Mouse (Mus musculus) heart, postnatal 0 days (tissue): ENCODE measurements around the gene Syn3. TPM values are rescaled to one million over a fixed set of nuclear protein-coding genes. Genes with fewer than 3 reads are reported as not detected.
A peak's percentile ranks its signal among the peaks of the same experiment; 100 is the strongest.

ENCODE experiments used
- ATAC-seq: fragments of 200-750 bp; cut with Nextera tagmentation; 2 replicates; pipeline ENCODE4 v1.8.0; 2017; ENCODE audit warnings: low read depth, moderate number of reproducible peaks, moderate library complexity; ENCODE audit not compliant: insufficient read depth
- DNase-seq: peaks from one replicate; pipeline ENCODE4 v3.0.0-alpha.2; 2016; ENCODE audit warnings: low spot score
- H3K27ac ChIP-seq: fragments of 300-500 bp; sonication (generic); 2 replicates; pipeline ENCODE4 v1.5.1; 2014; ENCODE audit warnings: low read depth, mild to moderate bottlenecking
- H3K27me3 ChIP-seq: fragments of 300-500 bp; sonication (generic); 2 replicates; pipeline ENCODE4 v1.6.1; 2014; ENCODE audit warnings: low read length, mixed read lengths; ENCODE audit not compliant: control insufficient read depth, insufficient read depth
- H3K36me3 ChIP-seq: fragments of 300-500 bp; sonication (generic); replicated peaks from 2 replicates; pipeline ENCODE4 v1.6.1; 2014; ENCODE audit warnings: low read length, mixed read lengths; ENCODE audit not compliant: control insufficient read depth, insufficient read depth
- H3K4me1 ChIP-seq: fragments of 300-500 bp; sonication (generic); 2 replicates; pipeline ENCODE4 v1.6.1; 2014; ENCODE audit warnings: antibody characterized with exemption; ENCODE audit not compliant: control insufficient read depth, insufficient read depth
- H3K4me2 ChIP-seq: fragments of 300-500 bp; sonication (generic); 2 replicates; pipeline ENCODE4 v1.6.1; 2014; ENCODE audit warnings: low read depth, mild to moderate bottlenecking, low read length, moderate library complexity
- H3K4me3 ChIP-seq: fragments of 300-500 bp; sonication (generic); 2 replicates; pipeline ENCODE4 v1.5.1; 2014; ENCODE audit warnings: low read depth, low read length
- H3K9ac ChIP-seq: fragments of 300-500 bp; sonication (generic); replicated peaks from 2 replicates; pipeline ENCODE4 v1.6.1; 2014; ENCODE audit warnings: low read depth, low read length, mixed read lengths
- H3K9me3 ChIP-seq: fragments of 300-500 bp; sonication (generic); replicated peaks from 2 replicates; pipeline ENCODE4 v1.6.1; 2016; ENCODE audit warnings: low read length; ENCODE audit not compliant: control insufficient read depth
- CTCF ChIP-seq: IDR thresholded peaks from 2 replicates; pipeline ENCODE4 v1.5.1; 2016; ENCODE audit warnings: antibody characterized with exemption, control low read depth, low read depth
- EP300 ChIP-seq: IDR thresholded peaks from 2 replicates; pipeline ENCODE4 v1.6.1; 2016; ENCODE audit warnings: antibody characterized with exemption, low read depth
- WGBS: fragments of 180-500 bp; shearing (Covaris S2); extraction: QIAGEN DNeasy Blood & Tissue Kit; methylation state at CpG from one replicate; pipeline ENCODE4 v1.1.7; 2014; 5-methylcytosine and 5-hydroxymethylcytosine counted together
- polyA plus RNA-seq: library from polyadenylated mRNA; unstranded; fragments of >200 nt; fragmentation: Nextera tagmentation; extraction: Ambion mirVana; gene quantifications from 2 replicates; pipeline ENCODE4 v1.2.1, GENCODE M21; 2015
- total RNA-seq: library from RNA; depleted of rRNA; stranded (reverse); fragments of >200 nt; gene quantifications from 2 replicates; pipeline ENCODE4 v1.2.3, GENCODE M21; 2014; ENCODE audit warnings: low replicate concordance

The Syn3 gene
- total and polyA plus RNA-seq, 2 experiments from 2014 or later: 0.48 TPM; not detected in 1

GRCm38 (mm10) chr10:86294599-86295365, 203.9 kb downstream of the Syn3 start:
- Histone ChIP-seq H3K4me3 (no peak overlapping the region), H3K27me3 (0 out of 2 replicates have a peak, but pooled peaks cover 5% of the 10 kb centered on the region), H3K4me2 (no peak overlapping the region), H3K27ac (no peak overlapping the region), H3K36me3 (no peaks in the 10 kb centered on the region), H3K4me1 (peaks cover 5% of the 10 kb centered on the region), H3K9ac (no peak overlapping the region), H3K9me3 (no peaks in the 10 kb centered on the region)
- 62% methylated on average over 10 of the region's 10 CpGs for WGBS
- ATAC-seq (no peak), DNase-seq (no peak)
- TF ChIP-seq EP300: no peak

GRCm38 (mm10) chr10:86293880-86294279, 204.8 kb downstream of the Syn3 start:
- DNase-seq (no peak), ATAC-seq (no peak)
- Histone ChIP-seq H3K4me2 (no peak overlapping the region), H3K36me3 (no peaks in the 10 kb centered on the region), H3K9me3 (no peaks in the 10 kb centered on the region; the same call in 1 of the 2 replicates), H3K27ac (no peak overlapping the region), H3K27me3 (0 out of 2 replicates have a peak, but pooled peaks cover 5% of the 10 kb centered on the region), H3K4me1 (peaks cover 5% of the 10 kb centered on the region), H3K4me3 (no peak overlapping the region), H3K9ac (no peak overlapping the region)
- peak; percentile 36; the same call in 1 of the 2 replicates for TF ChIP-seq CTCF
- no peak for TF ChIP-seq EP300
- 73% methylated on average over 1 of the region's 1 CpGs for whole genome bisulfite sequencing

GRCm38 (mm10) chr10:86290109-86290771, 208.5 kb downstream of the Syn3 start:
- no peaks in the 10 kb centered on the region for H3K27me3 ChIP-seq
- DNase-seq: no peak
- TF ChIP-seq CTCF: no peak
- TF ChIP-seq EP300: no peak
- no peaks in the 10 kb centered on the region for H3K36me3 ChIP-seq
- H3K9ac ChIP-seq: no peak overlapping the region
- no peaks in the 10 kb centered on the region; the same call in 1 of the 2 replicates for H3K9me3 ChIP-seq
- 58% methylated on average over 8 of the region's 8 CpGs for WGBS
- no peaks in the 10 kb centered on the region for H3K4me1 ChIP-seq
- no peak overlapping the region for H3K4me3 ChIP-seq
- H3K27ac ChIP-seq: no peak overlapping the region
- no peak for ATAC-seq
- H3K4me2 ChIP-seq: no peak overlapping the region

GRCm38 (mm10) chr10:86286508-86286907, 212.2 kb downstream of the Syn3 start:
- Histone ChIP-seq H3K4me2 (no peak overlapping the region), H3K4me3 (no peak overlapping the region), H3K36me3 (no peaks in the 10 kb centered on the region), H3K27me3 (no peaks in the 10 kb centered on the region), H3K9ac (no peak overlapping the region), H3K9me3 (no peaks in the 10 kb centered on the region; the same call in 1 of the 2 replicates), H3K27ac (no peak overlapping the region), H3K4me1 (no peaks in the 10 kb centered on the region)
- WGBS: 61% methylated on average over 7 of the region's 7 CpGs
- peak; percentile 63 for ATAC-seq
- no peak for DNase-seq
- no peak for TF ChIP-seq EP300
- no peak for TF ChIP-seq CTCF

GRCm38 (mm10) chr10:86281238-86281637, 217.5 kb downstream of the Syn3 start:
- Histone ChIP-seq H3K4me1 (no peaks in the 10 kb centered on the region), H3K4me3 (no peak overlapping the region), H3K4me2 (no peak overlapping the region), H3K36me3 (no peaks in the 10 kb centered on the region), H3K27me3 (no peaks in the 10 kb centered on the region), H3K27ac (no peak overlapping the region), H3K9me3 (no peaks in the 10 kb centered on the region), H3K9ac (no peak overlapping the region)
- ATAC-seq: no peak
- no peak for DNase-seq
- WGBS: 84% methylated on average over 8 of the region's 8 CpGs
- TF ChIP-seq CTCF: no peak
- TF ChIP-seq EP300: no peak
